Mouse (Mus musculus): ENCODE data around the gene Gm20736. TPM values are rescaled to one million over a fixed set of nuclear protein-coding genes. Genes with fewer than 3 reads are reported as not detected.
"Not testable (repeated sequence)": the region's sequence is repeated elsewhere in the genome, so short reads cannot be mapped to it uniquely, and the experiment has no call there.

The Gm20736 gene
- polyA plus RNA-seq (2015; fragmentation: Nextera tagmentation; extraction: Ambion mirVana) = not detected in 2 replicates

GRCm38 (mm10) chrY:65377390-65377789 lies at the start of gene Gm20736:
Gene Gm20736 (plus strand): TSS chrY:65377690.
- not testable (repeated sequence) for H3K4me1 ChIP-seq (replicated peaks); H3K27ac ChIP-seq; H3K9me3 ChIP-seq; H3K4me3 ChIP-seq; ATAC-seq (ENCODE audit: low FRiP score); H3K36me3 ChIP-seq; H3K9ac ChIP-seq; H3K27me3 ChIP-seq; H3K4me2 ChIP-seq
- no CpG with 5 or more reads among the region's 5 CpGs for WGBS

Other genes with a start within 250 kb of the Gm20736 start
- not detected in 2 replicates for gene Gm20924, start 170.2 kb upstream of the Gm20736 start, polyA plus RNA-seq (2015; fragmentation: Nextera tagmentation; extraction: Ambion mirVana)